Mouse (Mus musculus): ENCODE measurements at regions not wholly inside any gene's neighbourhood (a gene's known extent, or its start where the extent isn't known, plus 50 kb on each side); places are given as distances from the start of the nearest gene placed in this dataset.
A peak's percentile ranks its signal among the peaks of the same experiment; 100 is the strongest.

DNA sequence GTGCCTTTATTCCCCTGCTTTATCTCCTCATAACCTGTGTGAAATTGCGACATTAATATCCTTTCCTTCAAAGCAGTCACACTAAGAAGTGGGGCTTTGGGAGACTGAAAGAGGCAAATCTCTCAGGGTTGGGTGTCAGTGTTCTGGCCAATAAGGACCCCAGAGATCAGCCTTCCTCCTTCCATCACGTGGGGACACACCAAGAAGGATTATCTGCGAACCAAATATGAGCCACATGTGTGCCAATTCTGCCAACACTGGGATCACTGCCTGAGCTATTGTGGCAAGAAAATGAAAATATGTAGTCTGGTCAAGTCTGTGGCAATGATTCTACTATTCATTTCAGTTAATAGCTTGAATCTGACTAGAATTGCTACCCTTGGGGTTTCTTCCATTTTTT lies 243.9 kb upstream of the Dab2 start:
- no peak overlapping the region for H3K4me3 ChIP-seq
- peaks cover 9% of the 10 kb centered on the region for H3K4me1 ChIP-seq
- H3K9me3 ChIP-seq: no peaks in the 10 kb centered on the region
- 81% methylated on average over 3 of the region's 3 CpGs for whole genome bisulfite sequencing
- no peak overlapping the region for H3K9ac ChIP-seq
- H3K36me3 ChIP-seq: no peaks in the 10 kb centered on the region
- H3K27me3 ChIP-seq (replicated peaks): no peaks in the 10 kb centered on the region
- H3K27ac ChIP-seq (replicated peaks): no peak overlapping the region
- no peak overlapping the region for H3K4me2 ChIP-seq
- ATAC-seq (ENCODE audit: extremely low read depth, insufficient number of reproducible peaks, low FRiP score, low TSS enrichment): no peak

DNA sequence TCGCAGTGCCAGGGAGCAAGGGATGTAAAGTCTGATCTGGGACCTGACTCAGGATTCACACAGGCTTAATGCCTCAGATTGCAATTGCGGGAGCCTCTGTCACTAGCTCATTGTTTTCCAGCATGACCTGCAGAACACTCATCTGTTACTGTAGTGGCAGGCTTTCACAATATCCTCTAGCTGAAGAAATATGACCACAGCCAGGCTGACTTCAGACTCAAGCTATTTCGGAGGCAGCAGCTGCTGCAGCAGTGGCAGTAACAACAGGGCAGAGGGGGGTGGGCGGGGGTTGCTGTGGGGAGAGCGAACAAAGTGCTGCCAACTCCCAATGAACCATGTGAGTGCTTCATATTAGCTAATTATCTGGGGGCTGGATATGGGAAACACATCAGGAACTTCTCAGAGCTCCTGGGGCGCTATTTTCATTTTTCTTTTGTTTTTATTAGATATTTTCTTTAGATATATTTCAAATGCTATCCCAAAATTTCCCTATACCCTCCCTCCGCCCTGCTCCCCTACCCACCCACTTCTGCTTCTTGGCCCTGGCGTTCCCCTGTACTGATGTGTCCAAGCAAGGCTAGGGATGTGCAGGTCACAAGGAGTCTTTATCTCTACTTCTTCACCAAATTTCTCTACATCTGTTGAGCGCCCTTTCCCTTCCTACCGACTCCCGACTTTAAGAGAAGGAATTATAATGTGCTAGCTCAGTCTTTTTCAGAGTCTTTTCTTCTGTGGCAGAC lies 242.5 kb upstream of the Dab2 start:
- 59% methylated on average over 11 of the region's 11 CpGs for WGBS
- no peaks in the 10 kb centered on the region for H3K27me3 ChIP-seq (replicated peaks)

DNA sequence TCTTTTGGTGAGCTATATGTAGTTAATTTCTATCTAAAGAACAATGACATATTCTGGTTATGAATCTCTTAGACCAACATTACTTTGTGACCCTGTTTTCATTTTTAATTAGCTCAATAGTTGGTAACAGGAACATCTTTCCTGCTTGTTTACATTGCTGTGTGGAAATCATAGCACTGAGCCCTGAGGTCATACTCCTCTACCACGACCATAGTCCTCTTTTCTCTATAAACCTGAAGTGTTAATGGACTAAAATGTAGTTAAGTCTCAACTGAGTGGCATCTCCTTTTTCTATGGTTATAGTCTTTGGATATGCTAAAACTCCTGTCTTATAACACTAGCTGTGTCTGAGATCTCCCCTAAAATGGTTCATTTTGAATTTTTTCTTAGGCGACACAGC lies 240.2 kb upstream of the Dab2 start:
- 67% methylated on average over 2 of the region's 2 CpGs for WGBS
- peak overlapping the region; percentile 53; the same call in 1 of the 2 replicates for H3K27ac ChIP-seq (replicated peaks)
- H3K36me3 ChIP-seq: no peaks in the 10 kb centered on the region
- H3K9ac ChIP-seq: no peak overlapping the region
- no peaks in the 10 kb centered on the region for H3K27me3 ChIP-seq (replicated peaks)
- ATAC-seq (ENCODE audit: extremely low read depth, insufficient number of reproducible peaks, low FRiP score, low TSS enrichment): no peak
- H3K4me1 ChIP-seq: peaks cover 9% of the 10 kb centered on the region
- no peak overlapping the region for H3K4me3 ChIP-seq
- H3K4me2 ChIP-seq: no peak overlapping the region
- no peaks in the 10 kb centered on the region for H3K9me3 ChIP-seq

More for the DNA sequence above, 242.5 kb upstream of the Dab2 start:
- Histone ChIP-seq H3K4me3 (no peak overlapping the region), H3K9ac (no peak overlapping the region), H3K27ac (replicated peaks) (no peak overlapping the region), H3K4me1 (peaks cover 9% of the 10 kb centered on the region), H3K36me3 (no peaks in the 10 kb centered on the region), H3K9me3 (no peaks in the 10 kb centered on the region), H3K4me2 (peak overlapping the region; percentile 20)
- no peak for ATAC-seq (ENCODE audit: extremely low read depth, insufficient number of reproducible peaks, low FRiP score, low TSS enrichment)

DNA sequence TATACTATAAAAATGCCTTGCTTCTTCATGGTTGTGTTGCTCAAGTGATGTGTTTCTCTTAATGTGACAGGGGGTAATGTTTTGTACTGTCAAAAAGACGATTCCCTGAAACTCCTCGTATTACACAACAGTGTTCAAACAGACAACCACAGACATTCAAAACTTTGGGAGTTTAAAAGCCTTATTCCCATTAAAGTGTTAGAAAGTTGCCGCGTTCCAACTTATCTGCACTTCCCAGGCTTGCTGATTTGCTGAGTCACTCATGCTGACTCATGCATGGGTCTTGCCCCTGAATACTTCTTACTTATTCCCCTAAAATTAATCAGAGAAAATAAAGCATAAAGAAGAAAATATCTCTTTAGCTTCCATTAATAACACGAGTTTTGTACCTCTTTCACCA lies 239.8 kb upstream of the Dab2 start:
- no peaks in the 10 kb centered on the region for H3K27me3 ChIP-seq (replicated peaks)
- H3K27ac ChIP-seq (replicated peaks): peak overlapping the region; percentile 53; the same call in 1 of the 2 replicates
- H3K9ac ChIP-seq: no peak overlapping the region
- no peaks in the 10 kb centered on the region for H3K9me3 ChIP-seq
- ATAC-seq (ENCODE audit: extremely low read depth, insufficient number of reproducible peaks, low FRiP score, low TSS enrichment): 0 out of 2 replicates have a peak, but pooled peaks have one; percentile 73
- H3K4me1 ChIP-seq: peaks cover 9% of the 10 kb centered on the region
- H3K36me3 ChIP-seq: no peaks in the 10 kb centered on the region
- WGBS: 70% methylated on average over 5 of the region's 5 CpGs
- H3K4me3 ChIP-seq: no peak overlapping the region
- no peak overlapping the region for H3K4me2 ChIP-seq

DNA sequence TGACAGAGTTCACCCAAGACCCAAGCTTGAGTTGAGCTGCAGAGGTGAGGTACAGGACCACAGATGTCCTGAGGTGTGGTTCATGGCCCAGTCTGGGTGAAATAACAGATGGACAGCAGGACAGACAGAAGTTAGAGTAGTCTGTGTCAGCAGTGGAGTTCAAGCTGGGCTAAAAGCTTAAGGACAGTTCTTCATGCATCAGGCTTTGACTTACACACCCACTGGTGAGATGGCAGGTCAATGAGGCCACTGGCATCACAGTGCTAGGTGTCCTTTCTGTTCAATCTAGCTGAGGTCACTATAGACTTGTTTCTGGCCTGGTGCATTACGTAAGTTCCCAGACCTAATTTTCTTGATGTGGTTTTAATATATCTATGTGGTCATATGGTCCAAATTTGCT lies 238.9 kb upstream of the Dab2 start:
- no peak for ATAC-seq (ENCODE audit: extremely low read depth, insufficient number of reproducible peaks, low FRiP score, low TSS enrichment)
- H3K9ac ChIP-seq: no peak overlapping the region
- H3K36me3 ChIP-seq: no peaks in the 10 kb centered on the region
- H3K27me3 ChIP-seq (replicated peaks): no peaks in the 10 kb centered on the region
- 94% methylated on average over 1 of the region's 1 CpGs for WGBS
- no peak overlapping the region for H3K4me2 ChIP-seq
- H3K4me1 ChIP-seq: peaks cover 9% of the 10 kb centered on the region
- no peak overlapping the region for H3K27ac ChIP-seq (replicated peaks)
- no peaks in the 10 kb centered on the region for H3K9me3 ChIP-seq
- H3K4me3 ChIP-seq: no peak overlapping the region

DNA sequence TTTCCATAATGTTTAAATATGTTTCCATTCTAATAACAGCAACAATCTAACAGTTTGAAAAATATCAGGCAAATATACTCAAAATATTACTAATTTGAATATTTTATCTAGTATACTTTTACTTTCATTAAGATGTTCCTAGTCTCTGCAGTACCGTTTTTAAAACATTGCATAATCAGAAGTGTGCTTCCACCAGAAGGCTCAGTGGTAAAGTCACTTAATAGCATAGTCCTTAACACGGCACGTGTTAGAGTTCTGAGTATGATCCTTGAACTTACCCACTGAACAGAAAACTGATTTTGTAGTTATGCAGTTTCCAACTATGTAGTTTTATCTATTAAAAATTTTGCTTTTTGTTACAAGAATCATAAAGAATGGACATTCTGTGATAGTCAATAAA lies 234.5 kb upstream of the Dab2 start:
- 85% methylated on average over 3 of the region's 3 CpGs for WGBS
- Histone ChIP-seq H3K4me1 (0 out of 2 replicates have a peak, but pooled peaks cover 3% of the 10 kb centered on the region), H3K4me3 (no peak overlapping the region), H3K4me2 (no peak overlapping the region), H3K27me3 (replicated peaks) (no peaks in the 10 kb centered on the region), H3K9ac (no peak overlapping the region), H3K36me3 (no peaks in the 10 kb centered on the region), H3K27ac (replicated peaks) (no peak overlapping the region), H3K9me3 (no peaks in the 10 kb centered on the region)
- no peak for ATAC-seq (ENCODE audit: extremely low read depth, insufficient number of reproducible peaks, low FRiP score, low TSS enrichment)

DNA sequence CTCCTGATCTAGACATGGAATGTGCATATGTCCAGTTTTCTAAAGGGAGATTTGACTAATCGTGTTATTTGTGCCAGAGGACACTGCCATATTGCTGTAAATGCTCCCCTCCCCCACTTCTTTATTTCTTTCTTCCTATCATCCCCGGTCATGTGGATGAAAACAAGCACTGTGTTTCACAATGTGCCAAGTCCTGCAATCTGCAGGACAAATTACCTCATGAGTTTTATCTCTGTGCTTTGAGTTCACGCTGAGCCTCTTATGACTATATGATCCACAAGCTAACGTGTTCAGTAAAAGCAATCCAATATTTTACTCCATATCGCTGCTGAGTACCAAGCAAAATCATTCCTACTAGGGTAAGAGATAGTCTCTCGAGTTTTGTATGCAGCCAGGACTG lies 232.2 kb upstream of the Dab2 start:
- H3K4me3 ChIP-seq: no peak overlapping the region
- no peaks in the 10 kb centered on the region for H3K9me3 ChIP-seq
- no peak overlapping the region for H3K9ac ChIP-seq
- ATAC-seq (ENCODE audit: extremely low read depth, insufficient number of reproducible peaks, low FRiP score, low TSS enrichment): no peak
- H3K4me1 ChIP-seq: 0 out of 2 replicates have a peak, but pooled peaks cover 3% of the 10 kb centered on the region
- no peaks in the 10 kb centered on the region for H3K36me3 ChIP-seq
- H3K27me3 ChIP-seq (replicated peaks): no peaks in the 10 kb centered on the region
- H3K27ac ChIP-seq (replicated peaks): no peak overlapping the region
- WGBS: 60% methylated on average over 6 of the region's 6 CpGs
- no peak overlapping the region for H3K4me2 ChIP-seq

DNA sequence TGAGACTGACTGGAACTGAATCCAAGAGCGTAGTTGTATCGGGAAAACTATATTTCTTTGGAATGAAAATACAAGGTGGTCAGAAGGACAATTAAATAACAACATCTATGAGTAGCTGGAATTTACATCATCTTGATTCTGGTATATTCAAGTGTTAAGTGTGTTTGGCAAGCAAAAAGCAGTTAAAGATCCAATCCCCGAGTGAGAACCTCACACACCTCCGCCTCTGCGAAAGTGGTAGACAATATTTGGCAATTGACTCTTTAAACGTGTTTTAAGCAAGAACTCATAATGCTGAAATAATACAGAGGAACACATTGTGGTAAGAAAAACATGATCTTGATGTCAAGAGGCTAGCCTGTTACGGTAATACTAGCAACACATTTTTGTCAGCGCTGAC lies 231.2 kb upstream of the Dab2 start:
- no peak overlapping the region for H3K9ac ChIP-seq
- no peaks in the 10 kb centered on the region for H3K27me3 ChIP-seq (replicated peaks)
- H3K4me3 ChIP-seq: no peak overlapping the region
- H3K9me3 ChIP-seq: no peaks in the 10 kb centered on the region
- H3K4me1 ChIP-seq: 0 out of 2 replicates have a peak, but pooled peaks cover 3% of the 10 kb centered on the region
- H3K27ac ChIP-seq (replicated peaks): no peak overlapping the region
- no peak for ATAC-seq (ENCODE audit: extremely low read depth, insufficient number of reproducible peaks, low FRiP score, low TSS enrichment)
- H3K36me3 ChIP-seq: no peaks in the 10 kb centered on the region
- no peak overlapping the region for H3K4me2 ChIP-seq
- WGBS: 88% methylated on average over 8 of the region's 8 CpGs

DNA sequence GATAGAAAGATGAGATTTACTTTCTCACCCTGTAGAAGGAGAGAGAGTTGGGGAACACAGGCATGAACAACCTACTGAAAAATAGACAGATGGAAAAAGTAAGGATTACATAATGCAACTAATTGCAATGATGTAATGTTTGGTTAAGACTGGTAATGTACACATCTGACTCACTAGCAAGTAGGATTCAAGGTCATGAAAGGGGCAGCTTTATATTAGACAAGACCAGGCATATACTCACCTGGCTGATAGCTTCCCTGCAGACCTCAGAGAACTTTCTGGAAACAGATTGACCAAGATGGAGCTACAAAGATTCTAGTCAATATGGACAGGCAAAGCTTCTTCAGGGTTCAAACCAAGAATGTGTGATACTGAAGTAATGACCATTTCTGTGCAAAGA lies 227.7 kb upstream of the Dab2 start:
- Histone ChIP-seq H3K27me3 (replicated peaks) (no peaks in the 10 kb centered on the region), H3K27ac (replicated peaks) (no peak overlapping the region), H3K4me3 (no peak overlapping the region), H3K9me3 (no peaks in the 10 kb centered on the region), H3K36me3 (no peaks in the 10 kb centered on the region), H3K9ac (no peak overlapping the region), H3K4me2 (no peak overlapping the region), H3K4me1 (0 out of 2 replicates have a peak, but pooled peaks cover 3% of the 10 kb centered on the region)
- no peak for ATAC-seq (ENCODE audit: extremely low read depth, insufficient number of reproducible peaks, low FRiP score, low TSS enrichment)

DNA sequence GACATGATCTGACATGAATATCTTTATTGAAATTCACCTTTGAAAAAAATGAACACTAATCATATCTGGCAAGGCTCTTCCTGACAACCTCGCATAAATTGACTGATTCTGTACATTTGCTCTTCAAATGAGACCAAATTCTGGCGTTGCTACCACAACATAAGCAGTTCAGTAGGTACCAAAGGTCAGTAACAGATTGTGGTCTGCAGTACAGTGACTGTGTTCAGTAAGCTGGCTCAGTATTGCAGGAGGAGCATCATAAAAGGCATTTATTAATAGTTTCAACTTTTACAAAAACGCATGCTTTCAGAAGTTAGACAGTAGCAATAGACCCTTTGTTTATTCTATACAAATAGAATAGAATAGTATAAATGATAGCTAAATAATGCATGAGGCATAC lies 226.7 kb upstream of the Dab2 start:
- Histone ChIP-seq H3K9me3 (no peaks in the 10 kb centered on the region), H3K4me1 (no peaks in the 10 kb centered on the region), H3K27me3 (replicated peaks) (no peaks in the 10 kb centered on the region), H3K4me2 (no peak overlapping the region), H3K4me3 (no peak overlapping the region), H3K27ac (replicated peaks) (no peak overlapping the region), H3K9ac (no peak overlapping the region), H3K36me3 (no peaks in the 10 kb centered on the region)
- ATAC-seq (ENCODE audit: extremely low read depth, insufficient number of reproducible peaks, low FRiP score, low TSS enrichment): no peak
- 75% methylated on average over 3 of the region's 3 CpGs for WGBS

DNA sequence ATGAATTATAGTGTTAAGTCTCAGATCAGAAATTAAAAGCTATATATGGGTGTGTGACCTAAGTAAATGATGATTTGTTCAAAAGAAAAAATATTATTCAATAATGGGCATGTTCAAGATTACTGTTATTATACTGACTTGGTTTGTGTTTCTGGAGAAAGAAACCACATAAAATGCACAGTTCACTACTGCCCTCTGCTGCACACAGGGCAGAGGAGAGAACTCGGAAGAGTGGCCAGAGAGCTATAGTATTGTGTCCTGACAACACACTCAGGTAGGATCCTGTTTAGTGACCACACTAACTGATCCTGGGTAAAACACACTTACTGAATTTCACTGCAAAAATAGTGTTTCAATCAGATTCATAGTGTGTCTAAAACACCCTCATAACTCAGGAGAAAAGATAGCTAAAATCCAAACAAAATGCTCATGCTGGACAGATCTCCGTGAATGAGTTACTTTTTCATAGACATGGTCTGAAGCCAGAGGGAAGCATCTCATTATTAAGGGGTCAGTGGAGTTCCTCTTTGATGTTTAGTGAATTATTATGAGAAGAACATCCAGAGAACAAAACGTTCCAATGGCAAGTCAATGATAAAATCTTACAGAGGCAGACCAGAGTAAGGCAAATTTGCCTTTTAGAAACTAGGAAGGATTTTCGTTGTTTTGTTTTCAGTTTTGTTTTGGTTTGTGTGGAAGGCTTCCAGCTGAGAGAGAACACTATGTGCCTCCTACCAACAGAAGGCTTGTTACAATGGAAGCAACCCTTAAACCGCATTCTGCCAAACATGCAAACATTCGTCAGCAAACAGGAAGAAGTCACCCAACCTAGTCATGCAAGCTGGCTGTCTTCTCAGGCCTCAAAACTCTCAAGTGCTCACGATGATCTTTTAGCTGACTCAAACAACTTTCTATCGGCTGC lies 218.6 kb upstream of the Dab2 start:
- Histone ChIP-seq H3K9me3 (no peaks in the 10 kb centered on the region), H3K27ac (replicated peaks) (no peak overlapping the region), H3K36me3 (no peaks in the 10 kb centered on the region), H3K27me3 (replicated peaks) (no peaks in the 10 kb centered on the region), H3K4me1 (no peaks in the 10 kb centered on the region), H3K9ac (no peak overlapping the region), H3K4me2 (no peak overlapping the region), H3K4me3 (no peak overlapping the region)
- 58% methylated on average over 8 of the region's 8 CpGs for whole genome bisulfite sequencing
- ATAC-seq (ENCODE audit: extremely low read depth, insufficient number of reproducible peaks, low FRiP score, low TSS enrichment): no peak
